Mouse (Mus musculus) MEL (cell line): ENCODE measurements around the gene Vsir. TPM values are rescaled to one million over a fixed set of nuclear protein-coding genes. Genes with fewer than 3 reads are reported as not detected.
A peak's percentile ranks its signal among the peaks of the same experiment; 100 is the strongest.

Experiments used
- DNase-seq: peaks from one replicate; pipeline ENCODE4 v3.0.0; 2011; ENCODE audit warnings: low read depth, low spot score
- H3K27ac ChIP-seq: 2 replicates; pipeline ENCODE4 v1.5.1; 2012; ENCODE audit warnings: low read depth, mild to moderate bottlenecking, control low read depth, low read length, moderate library complexity; ENCODE audit not compliant: control insufficient read depth
- H3K27me3 ChIP-seq, 2 experiments: fragments of 150-350 bp in 1 of 2; sonication (generic) in 1 of 2; 2 replicates each; pipeline ENCODE4 v1.6.1; 2012; ENCODE audit warnings: low read length in 2 of 2, mild to moderate bottlenecking in 2 of 2, improper control_type of control experiment in 1 of 2, moderate library complexity in 1 of 2; ENCODE audit not compliant: insufficient read depth in 2 of 2, control insufficient read depth in 1 of 2
- H3K36me3 ChIP-seq, 2 experiments: 2 replicates each; pipeline ENCODE4 v1.6.1; 2012 to 2014; ENCODE audit warnings: low read length in 2 of 2, improper control_type of control experiment in 1 of 2, inconsistent platforms in 1 of 2, mild to moderate bottlenecking in 1 of 2; ENCODE audit not compliant: insufficient read depth in 2 of 2, control insufficient read depth in 1 of 2
- H3K4me1 ChIP-seq, 2 experiments: fragments of 150-350 bp in 1 of 2; sonication (generic) in 1 of 2; 2 replicates each; pipeline ENCODE4 v1.6.1; 2012; ENCODE audit warnings: low read length in 2 of 2, improper control_type of control experiment in 1 of 2, mild to moderate bottlenecking in 1 of 2; ENCODE audit not compliant: insufficient read depth in 2 of 2, control insufficient read depth in 1 of 2
- H3K4me3 ChIP-seq, 2 experiments: fragments of 150-350 bp in 1 of 2; sonication (generic) in 1 of 2; 2 replicates each; pipeline ENCODE4 v1.5.1; 2012; ENCODE audit warnings: low read depth in 2 of 2, low read length in 2 of 2, mild to moderate bottlenecking in 2 of 2, moderate library complexity in 2 of 2, control low read depth in 1 of 2, improper control_type of control experiment in 1 of 2; ENCODE audit not compliant: control insufficient read depth in 1 of 2, insufficient read depth in 1 of 2
- H3K79me2 ChIP-seq: 2 replicates; pipeline ENCODE4 v1.6.1; 2012; ENCODE audit warnings: mild to moderate bottlenecking, low read length, moderate library complexity; ENCODE audit not compliant: control insufficient read depth, poor library complexity, insufficient read depth
- H3K9ac ChIP-seq: 2 replicates; pipeline ENCODE4 v1.6.1; 2012; ENCODE audit warnings: low read depth, mild to moderate bottlenecking, control low read depth, low read length, moderate library complexity; ENCODE audit not compliant: control insufficient read depth, poor library complexity, severe bottlenecking
- H3K9me3 ChIP-seq: fragments of 150-350 bp; sonication (generic); replicated peaks from 2 replicates; pipeline ENCODE4 v1.6.1; 2012; ENCODE audit warnings: mild to moderate bottlenecking, low read length, improper control_type of control experiment, moderate library complexity; ENCODE audit not compliant: insufficient read depth
- CHD1 ChIP-seq: IDR thresholded peaks from 2 replicates; pipeline ENCODE4 v1.6.1; 2012; ENCODE audit warnings: low read depth, mild to moderate bottlenecking, inconsistent platforms, low read length, improper control_type of control experiment
- CTCF ChIP-seq, 3 experiments: IDR thresholded peaks in 2 of 3; conservative IDR thresholded peaks in 1 of 3; 2 replicates each; pipeline ENCODE4 v1.5.1; 2011 to 2012; ENCODE audit warnings: low read length in 3 of 3, low read depth in 2 of 3, mild to moderate bottlenecking in 2 of 3, improper control_type of control experiment in 1 of 3, inconsistent platforms in 1 of 3, mixed read lengths in 1 of 3, moderate library complexity in 1 of 3; ENCODE audit not compliant: control insufficient read depth in 1 of 3, insufficient read depth in 1 of 3, poor library complexity in 1 of 3, severe bottlenecking in 1 of 3
- ELF1 ChIP-seq: IDR thresholded peaks from 2 replicates; pipeline ENCODE4 v1.6.1; 2014; ENCODE audit warnings: low read depth, mild to moderate bottlenecking, inconsistent platforms, low read length, improper control_type of control experiment, moderate library complexity
- GATA1 ChIP-seq: IDR thresholded peaks from 2 replicates; pipeline ENCODE4 v1.6.1; 2011; ENCODE audit warnings: low read depth, low read length, improper control_type of control experiment
- HCFC1 ChIP-seq: IDR thresholded peaks from 2 replicates; pipeline ENCODE4 v1.6.1; 2012; ENCODE audit warnings: low read depth, mild to moderate bottlenecking, inconsistent platforms, low read length, improper control_type of control experiment, moderate library complexity
- JUND ChIP-seq: IDR thresholded peaks from 2 replicates; pipeline ENCODE4 v1.6.1; 2011; ENCODE audit warnings: low read depth, mild to moderate bottlenecking, improper control_type of control experiment, low read length
- MAFK ChIP-seq: IDR thresholded peaks from 2 replicates; pipeline ENCODE4 v1.6.1; 2011; ENCODE audit warnings: low read depth, mild to moderate bottlenecking, low read length, improper control_type of control experiment, borderline replicate concordance
- MAX ChIP-seq: IDR thresholded peaks from 2 replicates; pipeline ENCODE4 v1.6.1; 2011; ENCODE audit warnings: low read length, improper control_type of control experiment
- NELFE ChIP-seq: IDR thresholded peaks from 2 replicates; pipeline ENCODE4 v1.6.1; 2011; ENCODE audit warnings: low read depth, low read length, improper control_type of control experiment
- NRF1 ChIP-seq: IDR thresholded peaks from 2 replicates; pipeline ENCODE4 v1.6.1; 2014; ENCODE audit warnings: low read depth, mild to moderate bottlenecking, inconsistent platforms, low read length, improper control_type of control experiment, moderate library complexity; ENCODE audit not compliant: poor library complexity, insufficient read depth, severe bottlenecking
- POLR2AphosphoS2 ChIP-seq: IDR thresholded peaks from 2 replicates; pipeline ENCODE4 v1.6.1; 2011; ENCODE audit warnings: low read length, improper control_type of control experiment
- POLR2AphosphoS5 ChIP-seq: IDR thresholded peaks from 2 replicates; pipeline ENCODE4 v1.6.1; 2012; ENCODE audit warnings: low read depth, borderline replicate concordance, mild to moderate bottlenecking, inconsistent platforms, low read length, moderate library complexity, mixed read lengths
- RAD21 ChIP-seq: IDR thresholded peaks from 2 replicates; pipeline ENCODE4 v1.6.1; 2011; ENCODE audit warnings: mild to moderate bottlenecking, low read depth, low read length, improper control_type of control experiment
- SMC3 ChIP-seq: IDR thresholded peaks from 2 replicates; pipeline ENCODE4 v1.6.1; 2011; ENCODE audit warnings: low read depth, low read length, improper control_type of control experiment
- TAL1 ChIP-seq: IDR thresholded peaks from 2 replicates; pipeline ENCODE4 v1.6.1; 2012; ENCODE audit warnings: mild to moderate bottlenecking, inconsistent platforms, low read length, moderate library complexity, mixed read lengths
- USF2 ChIP-seq, 2 experiments: IDR thresholded peaks; 2 replicates each; pipeline ENCODE4 v1.6.1; 2011 to 2012; ENCODE audit warnings: improper control_type of control experiment in 2 of 2, low read length in 2 of 2, borderline replicate concordance in 1 of 2, inconsistent platforms in 1 of 2, low read depth in 1 of 2, mild to moderate bottlenecking in 1 of 2; ENCODE audit not compliant: insufficient read depth in 1 of 2
- ZC3H11A ChIP-seq: IDR thresholded peaks from 2 replicates; pipeline ENCODE4 v1.6.1; 2012; ENCODE audit warnings: low read depth, mild to moderate bottlenecking, inconsistent platforms, low read length, improper control_type of control experiment
- ZKSCAN1 ChIP-seq: IDR thresholded peaks from 2 replicates; pipeline ENCODE4 v1.6.1; 2012; ENCODE audit warnings: low read depth, mild to moderate bottlenecking, inconsistent platforms, low read length, improper control_type of control experiment, moderate library complexity
- ZMIZ1 ChIP-seq: IDR thresholded peaks from 2 replicates; pipeline ENCODE4 v1.6.1; 2012; ENCODE audit warnings: low read depth, mild to moderate bottlenecking, inconsistent platforms, low read length, improper control_type of control experiment, moderate library complexity
- ZNF384 ChIP-seq: IDR thresholded peaks from 2 replicates; pipeline ENCODE4 v1.6.1; 2012; ENCODE audit warnings: low read depth, mild to moderate bottlenecking, inconsistent platforms, low read length, improper control_type of control experiment
- polyA plus RNA-seq, 2 experiments: library from polyadenylated mRNA; stranded (reverse) in 1 of 2; unstranded in 1 of 2; fragments of >175 nt in 1 of 2; fragments of >200 nt in 1 of 2; gene quantifications; 2 replicates each; pipeline versions ENCODE4 v1.2.1 to v1.2.4; 2012; ENCODE audit warnings: low replicate concordance in 2 of 2, low read depth in 1 of 2; ENCODE audit not compliant: insufficient read length in 2 of 2, insufficient read depth in 1 of 2, missing spikeins in 1 of 2
- total RNA-seq: library from RNA; depleted of rRNA; stranded (reverse); fragments of 300-350 nt; gene quantifications from 2 replicates; pipeline ENCODE4 v1.2.3, GENCODE M21; 2012

The Vsir gene
- total and polyA plus RNA-seq, 3 experiments, result 10.6 to 11.2 TPM; not detected in 1

DNA sequence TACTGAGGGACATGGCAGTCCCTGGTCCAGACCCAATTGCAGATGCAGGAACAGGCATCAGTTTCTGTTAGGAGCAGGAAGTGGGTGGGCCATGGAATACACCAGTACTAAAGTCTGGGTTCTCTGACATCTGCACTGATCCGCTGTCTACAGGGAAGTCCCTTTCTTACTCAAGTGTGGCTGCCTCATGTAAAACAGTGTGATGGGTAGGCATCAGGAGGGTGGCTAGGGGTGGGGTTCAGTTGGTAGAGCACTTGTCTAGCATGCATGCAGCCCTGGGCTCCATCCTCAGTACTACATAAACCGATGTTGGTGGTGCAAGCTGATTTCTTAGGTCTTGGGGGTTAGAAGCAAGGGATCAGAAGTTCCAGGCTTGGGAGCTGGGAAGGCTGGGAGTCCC is 67.1 kb downstream of the Vsir start:
- H3K4me1 ChIP-seq, result no peaks in the 10 kb centered on the region
- H3K4me3 ChIP-seq, result no peak overlapping the region
- no peak overlapping the region for H3K9ac ChIP-seq
- no peak overlapping the region for H3K27ac ChIP-seq
- no peaks in the 10 kb centered on the region for H3K36me3 ChIP-seq
- H3K9me3 ChIP-seq, result no peaks in the 10 kb centered on the region
- H3K27me3 ChIP-seq, result no peaks in the 10 kb centered on the region
- H3K79me2 ChIP-seq, result no peaks in the 10 kb centered on the region
- TF ChIP-seq POLR2AphosphoS2 (no peak), JUND (no peak), ZKSCAN1 (no peak), SMC3 (no peak), MAFK (no peak), GATA1 (no peak), ZMIZ1 (no peak), NRF1 (no peak), MAX (no peak), NELFE (no peak), USF2 (IDR thresholded peaks at IDR 0.05; ENCODE audit: borderline replicate concordance in 1 of 2, insufficient read depth in 1 of 2, low read depth in 1 of 2, low read length in 2 of 2) (no peak)
- no peak for DNase-seq

DNA sequence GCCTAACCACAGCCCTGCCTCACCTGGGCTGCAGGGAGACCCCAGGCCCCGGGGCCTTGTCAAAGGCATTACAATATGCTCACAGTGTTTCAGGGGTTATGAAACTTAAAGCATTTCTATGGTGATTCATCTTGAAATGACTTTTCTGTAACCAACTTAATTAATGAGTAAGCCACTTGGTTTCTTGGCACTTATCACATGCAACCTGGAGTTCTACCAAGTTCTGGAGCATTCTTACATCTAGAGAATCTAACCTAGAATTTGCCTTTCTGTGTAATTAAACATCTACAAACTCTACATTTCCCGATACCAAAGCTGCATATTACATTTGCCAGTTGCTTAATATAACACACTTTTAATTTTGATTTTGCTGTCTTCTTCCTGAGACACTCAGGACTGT is 70.4 kb downstream of the Vsir start:
- DNase-seq, result no peak
- Histone ChIP-seq H3K4me1 (no peaks in the 10 kb centered on the region), H3K27me3 (no peaks in the 10 kb centered on the region), H3K27ac (no peak overlapping the region), H3K36me3 (no peaks in the 10 kb centered on the region), H3K79me2 (no peaks in the 10 kb centered on the region), H3K9me3 (no peaks in the 10 kb centered on the region), H3K4me3 (no peak overlapping the region), H3K9ac (no peak overlapping the region)
- no peak for TF ChIP-seq POLR2AphosphoS2
- no peak for TF ChIP-seq GATA1
- no peak for TF ChIP-seq ZNF384
- TF ChIP-seq CHD1, result no peak
- no peak for TF ChIP-seq TAL1

DNA sequence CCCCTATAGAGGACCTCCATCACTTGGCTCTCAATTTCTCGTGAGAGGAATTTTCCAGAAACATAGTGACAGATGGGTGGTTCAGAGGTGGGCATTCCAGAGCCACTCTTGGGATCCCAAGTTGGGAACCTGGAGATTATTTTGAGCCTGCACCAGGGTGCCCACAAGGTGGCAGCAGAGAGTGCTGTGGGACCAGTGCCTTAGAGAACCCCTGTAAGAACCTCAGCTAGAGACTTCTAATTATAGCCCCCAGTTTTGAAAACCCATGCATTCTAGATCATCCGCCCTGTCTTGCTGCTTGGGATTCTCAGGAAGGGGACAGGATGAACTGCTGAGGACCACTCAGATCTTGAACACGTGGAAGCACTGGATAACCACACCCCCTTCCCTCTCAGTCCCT is 71.5 kb downstream of the Vsir start:
- DNase-seq, result peak; percentile 48
- Histone ChIP-seq H3K9me3 (no peaks in the 10 kb centered on the region), H3K4me1 (no peaks in the 10 kb centered on the region), H3K79me2 (no peaks in the 10 kb centered on the region), H3K36me3 (no peaks in the 10 kb centered on the region)
- TF ChIP-seq CTCF (IDR thresholded peaks at IDR 0.05 in 2 of 3, conservative IDR thresholded peaks at IDR 0.05 in 1 of 3; ENCODE audit: control insufficient read depth in 1 of 3, insufficient read depth in 1 of 3, low read depth in 2 of 3, low read length in 3 of 3, poor library complexity in 1 of 3, severe bottlenecking in 1 of 3) (peak; percentile 75 to 91 (median 89)), POLR2AphosphoS5 (no peak), ELF1 (no peak), ZKSCAN1 (no peak), HCFC1 (no peak), RAD21 (peak; percentile 50), CHD1 (no peak), SMC3 (peak; percentile 84), ZC3H11A (peak; percentile 33; the same call in 1 of the 2 replicates)
- TF ChIP-seq, all 39 proteins: peak for 4
- Histone ChIP-seq H3K27me3 (no peaks in the 10 kb centered on the region), H3K4me3 (no peak overlapping the region), H3K27ac (no peak overlapping the region), H3K9ac (no peak overlapping the region)
